Mouse (Mus musculus) megakaryocyte progenitor cell, adult 5-6 weeks (primary cell): Measurements from ENCODE around the gene Taar7f. TPM values are rescaled to one million over a fixed set of nuclear protein-coding genes. Genes with fewer than 3 reads are reported as not detected.

ENCODE experiments used
- total RNA-seq, 2 experiments: library from RNA; stranded (forward) in 1 of 2; stranded (reverse) in 1 of 2; fragments of 157-497, 149-512 nt in 1 of 2; fragments of 200-1000 nt in 1 of 2; gene quantifications; 2 replicates each; pipeline versions ENCODE4 v1.2.3 to v1.2.4; 2015 to 2017

Taar7f gene
- total RNA-seq, 2 experiments from 2014 or later, result not detected

Other genes with a start within 250 kb of the Taar7f start
- gene Vnn3, start 198.0 kb upstream of the Taar7f start, total RNA-seq (2015), result not detected in 2 replicates
- gene Vnn3, start 198.0 kb upstream of the Taar7f start, total RNA-seq (2017), result 0.21 TPM in 1 of 2 replicates, not detected in the other
- 0.17 TPM in 1 of 2 replicates, not detected in the other for gene Vnn1, start 154.8 kb upstream of the Taar7f start, total RNA-seq (2015)
- gene Vnn1, start 154.8 kb upstream of the Taar7f start, total RNA-seq (2017), result 0.04 TPM in 1 of 2 replicates, not detected in the other
- not detected in 2 replicates for gene Taar1, start 129.2 kb upstream of the Taar7f start, total RNA-seq (2015)
- gene Taar1, start 129.2 kb upstream of the Taar7f start, total RNA-seq (2017), result not detected in 2 replicates
- not detected in 2 replicates for gene Taar2, start 110.9 kb upstream of the Taar7f start, total RNA-seq (2015)
- gene Taar2, start 110.9 kb upstream of the Taar7f start, total RNA-seq (2017), result not detected in 2 replicates
- gene Taar3, start 100.0 kb upstream of the Taar7f start, total RNA-seq (2015), result not detected in 2 replicates
- gene Taar3, start 100.0 kb upstream of the Taar7f start, total RNA-seq (2017), result not detected in 2 replicates
- not detected in 2 replicates for gene Taar4, start 89.0 kb upstream of the Taar7f start, total RNA-seq (2015)
- not detected in 2 replicates for gene Taar4, start 89.0 kb upstream of the Taar7f start, total RNA-seq (2017)
- not detected in 2 replicates for gene Taar5, start 78.8 kb upstream of the Taar7f start, total RNA-seq (2015)
- not detected in 2 replicates for gene Taar5, start 78.8 kb upstream of the Taar7f start, total RNA-seq (2017)
- not detected in 2 replicates for gene Taar6, start 63.9 kb upstream of the Taar7f start, total RNA-seq (2015)
- gene Taar6, start 63.9 kb upstream of the Taar7f start, total RNA-seq (2017), result not detected in 2 replicates
- not detected in 2 replicates for gene Taar7a, start 56.0 kb upstream of the Taar7f start, total RNA-seq (2015)
- not detected in 2 replicates for gene Taar7a, start 56.0 kb upstream of the Taar7f start, total RNA-seq (2017)
- gene Taar7b, start 49.6 kb upstream of the Taar7f start, total RNA-seq (2015), result not detected in 2 replicates
- not detected in 2 replicates for gene Taar7b, start 49.6 kb upstream of the Taar7f start, total RNA-seq (2017)
- gene Taar7d, start 22.3 kb upstream of the Taar7f start, total RNA-seq (2015), result not detected in 2 replicates
- gene Taar7d, start 22.3 kb upstream of the Taar7f start, total RNA-seq (2017), result not detected in 2 replicates
- gene Taar7e, start 11.9 kb upstream of the Taar7f start, total RNA-seq (2015), result not detected in 2 replicates
- not detected in 2 replicates for gene Taar7e, start 11.9 kb upstream of the Taar7f start, total RNA-seq (2017)
- not detected in 2 replicates for gene Taar8a, start 27.0 kb downstream of the Taar7f start, total RNA-seq (2015)
- gene Taar8a, start 27.0 kb downstream of the Taar7f start, total RNA-seq (2017), result not detected in 2 replicates
- not detected in 2 replicates for gene Taar8b, start 42.8 kb downstream of the Taar7f start, total RNA-seq (2015)
- gene Taar8b, start 42.8 kb downstream of the Taar7f start, total RNA-seq (2017), result not detected in 2 replicates
- not detected in 2 replicates for gene Taar8c, start 52.4 kb downstream of the Taar7f start, total RNA-seq (2015)
- not detected in 2 replicates for gene Taar8c, start 52.4 kb downstream of the Taar7f start, total RNA-seq (2017)
- gene Taar9, start 60.0 kb downstream of the Taar7f start, total RNA-seq (2015), result not detected in 2 replicates
- not detected in 2 replicates for gene Taar9, start 60.0 kb downstream of the Taar7f start, total RNA-seq (2017)
- 53.4 and 64.1 TPM in 2 replicates for gene Stx7, start 99.8 kb downstream of the Taar7f start, total RNA-seq (2015)
- gene Stx7, start 99.8 kb downstream of the Taar7f start, total RNA-seq (2017), result 47.2 and 55.5 TPM in 2 replicates
- gene Moxd1, start 174.0 kb downstream of the Taar7f start, total RNA-seq (2015), result not detected in 2 replicates
- not detected in 2 replicates for gene Moxd1, start 174.0 kb downstream of the Taar7f start, total RNA-seq (2017)